Mouse (Mus musculus) Patski (cell line): ENCODE measurements at regions not wholly inside any gene's neighbourhood (a gene's known extent, or its start where the extent isn't known, plus 50 kb on each side); places are given as distances from the start of the nearest gene placed in this dataset.
A peak's percentile ranks its signal among the peaks of the same experiment; 100 is the strongest.

Experiments
- ATAC-seq: fragments of 100-300 bp; one replicate; pipeline ENCODE4 v1.8.0; 2021
- CTCF ChIA-PET: fragments of 350-600 bp; sonication (Branson Sonifier 250); formaldehyde crosslinking; loops from one replicate; lab custom pipeline; 2022; ENCODE audit warnings: inconsistent platforms; lab: Charles Lee
- POLR2A ChIA-PET: fragments of 350-600 bp; sonication (Branson Sonifier 250); formaldehyde crosslinking; loops from one replicate; lab custom pipeline; 2022; ENCODE audit warnings: antibody characterized with exemption, inconsistent platforms; lab: Charles Lee
- DNase-seq: peaks from one replicate; pipeline ENCODE4 v3.0.0-alpha.2; 2011; ENCODE audit warnings: low read depth, low spot score
- H3K27me3 ChIP-seq: fragments of 371-371 bp; one replicate; pipeline ENCODE4 v1.5.1; 2021
- CTCF ChIP-seq: fragments of 100-300 bp; IDR thresholded peaks from one replicate; pipeline ENCODE4 v1.5.1; 2021
- in situ Hi-C: fragments of 300-500 bp; cut with MboI; formaldehyde crosslinking; loops from 3 replicates; pipeline ENCODE4 v1.11.1; 2018; ENCODE audit warnings: low pct_unique_long_range_greater_than_20kb, mixed read lengths

DNA sequence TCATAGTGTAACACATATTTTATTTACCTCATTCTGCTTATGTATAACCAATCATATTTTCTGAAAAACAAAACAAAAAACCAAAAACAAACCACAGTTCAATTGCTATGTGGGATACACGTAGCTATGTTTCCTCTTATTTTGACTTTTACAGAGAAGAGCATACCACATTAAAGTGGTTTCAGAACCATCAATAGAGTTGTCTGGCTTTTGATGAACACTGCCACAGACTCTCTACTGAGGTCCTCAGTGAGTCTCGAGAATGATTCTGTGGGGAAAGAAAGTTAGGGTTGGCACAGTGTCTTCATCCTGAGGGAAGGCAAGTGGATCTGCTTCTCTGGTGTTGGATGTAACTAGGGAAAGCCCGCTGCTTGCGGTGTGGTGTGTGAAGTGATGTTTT, 201.8 kb downstream of the Ankrd50 start:
- ChIA-PET CTCF (interaction anchor here (0.9 to 1.5 kb wide), 7 partner anchors 10 to 104 kb away, joined by 3 to 6 read pairs (median 3); no protein-coding TSS in a partner anchor), POLR2A (interaction anchor here (0.6 kb wide), 1 partner anchor 11 kb away, joined by 3 read pairs; no protein-coding TSS in a partner anchor)
- DNase-seq: no peak
- no peak for TF ChIP-seq CTCF
- no peak for ATAC-seq
- in situ Hi-C loops: no loop called here
- no peaks in the 10 kb centered on the region for H3K27me3 ChIP-seq

DNA sequence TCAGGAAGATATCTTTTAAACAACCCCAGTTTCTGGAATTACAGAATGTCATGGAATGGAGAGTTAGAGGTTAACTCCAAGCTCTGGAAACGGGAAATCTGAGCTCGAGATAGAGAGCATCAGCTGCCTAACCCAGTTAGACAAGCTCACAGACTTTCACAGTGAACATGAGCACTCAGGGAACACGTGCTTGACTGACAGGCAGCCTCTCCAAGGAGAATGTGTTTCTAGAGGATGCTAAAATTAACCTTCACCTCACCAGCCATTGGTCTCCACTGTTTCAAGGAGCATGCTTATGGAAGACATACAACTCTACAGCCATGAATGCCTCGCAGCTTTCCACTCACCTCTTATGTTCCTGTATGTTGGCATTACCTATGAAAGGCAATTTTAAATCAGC, 203.0 kb downstream of the Ankrd50 start:
- no peak for DNase-seq
- TF ChIP-seq CTCF: no peak
- ChIA-PET POLR2A (interaction anchor here (0.6 to 0.7 kb wide), 3 partner anchors 15 to 148 kb away, joined by 3 to 7 read pairs (median 3); no protein-coding TSS in a partner anchor), CTCF (interaction anchor here (0.7 to 2.0 kb wide), 4 partner anchors 17 to 201 kb away, joined by 3 to 7 read pairs (median 3); no protein-coding TSS in a partner anchor)
- no peaks in the 10 kb centered on the region for H3K27me3 ChIP-seq
- in situ Hi-C loops: no loop called here
- ATAC-seq: no peak

DNA sequence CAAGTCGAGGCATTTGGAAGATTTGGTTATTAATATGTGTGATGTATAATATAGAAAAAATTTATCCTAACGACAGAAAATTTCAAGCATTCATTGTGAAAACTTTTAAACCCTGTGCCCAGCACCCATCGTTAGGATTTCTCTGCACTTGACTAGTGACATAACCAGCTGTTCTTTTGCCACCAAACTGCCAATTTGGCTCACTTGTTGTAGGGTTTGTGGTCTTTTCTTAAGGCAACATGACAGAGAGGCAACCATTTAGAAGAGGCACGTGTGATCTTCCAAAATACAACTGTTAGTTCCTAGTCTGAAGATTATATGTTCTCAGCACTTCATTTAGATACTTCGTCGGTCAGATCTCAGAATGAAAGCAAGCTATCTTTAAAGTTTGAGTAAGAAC, 203.8 kb downstream of the Ankrd50 start:
- TF ChIP-seq CTCF: no peak
- no peaks in the 10 kb centered on the region for H3K27me3 ChIP-seq
- in situ Hi-C loops: no loop called here
- ATAC-seq (no peak), DNase-seq (no peak)
- ChIA-PET CTCF (interaction anchor here (2.0 kb wide), 1 partner anchor 54 kb away, joined by 7 read pairs; no protein-coding TSS in a partner anchor), POLR2A (interaction anchor here (0.7 kb wide), 1 partner anchor 16 kb away, joined by 7 read pairs; no protein-coding TSS in a partner anchor)

DNA sequence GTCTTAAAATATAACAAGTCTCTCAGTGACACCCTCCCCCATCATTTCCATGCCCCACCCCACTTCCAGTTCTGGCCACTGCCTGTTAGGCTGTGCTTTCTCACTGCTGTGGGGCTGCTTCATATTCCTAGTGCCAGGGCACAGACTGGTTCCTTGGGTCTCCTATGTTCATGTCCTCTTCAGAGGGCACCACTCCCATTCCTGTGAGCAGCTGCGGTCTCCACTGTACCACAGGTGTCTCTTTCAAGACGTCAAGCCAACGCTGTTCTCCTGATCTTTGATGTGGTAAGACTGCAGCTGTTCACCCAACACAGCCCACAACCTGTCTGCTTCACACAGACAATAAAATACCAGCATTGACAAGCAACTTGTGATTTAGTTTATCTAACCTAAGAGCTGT, 204.5 kb downstream of the Ankrd50 start:
- in situ Hi-C loops: no loop called here
- DNase-seq: no peak

DNA sequence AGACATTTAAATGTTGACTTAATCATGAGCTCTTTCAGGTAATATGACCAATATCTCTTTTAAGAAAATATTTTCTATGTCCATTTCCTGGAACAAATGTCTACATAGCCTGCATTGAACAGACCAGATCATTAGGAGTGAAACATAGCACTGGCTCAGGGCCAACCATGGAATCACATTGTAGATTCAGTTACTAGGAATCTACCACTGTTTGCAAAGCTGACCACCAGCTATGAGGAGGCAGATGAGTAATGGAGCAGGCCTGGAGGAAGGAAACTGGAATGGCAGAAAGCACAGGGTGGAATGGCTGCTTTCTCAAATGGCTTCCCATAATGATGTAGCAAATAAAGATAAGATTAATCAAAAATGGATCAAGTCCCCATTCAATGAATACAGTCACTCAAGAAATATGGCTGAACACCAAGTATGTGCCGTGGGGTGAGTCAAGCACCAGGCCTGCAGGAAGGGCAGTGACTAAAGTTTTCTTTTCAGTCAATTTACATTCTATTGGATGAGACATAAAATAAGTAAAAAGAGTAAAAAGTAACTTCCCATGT, 207.6 kb downstream of the Ankrd50 start:
- H3K27me3 ChIP-seq: no peaks in the 10 kb centered on the region
- peak; percentile 96 for ATAC-seq
- no peak for TF ChIP-seq CTCF
- peak; percentile 95 for DNase-seq
- ChIA-PET CTCF (interaction anchor here (1.2 to 1.3 kb wide), 2 partner anchors 13 to 57 kb away, joined by 3 read pairs; no protein-coding TSS in a partner anchor), POLR2A (no interaction called here)
- in situ Hi-C loops: loop anchor here (5.0 to 10.0 kb wide), 2 partner anchors 105 to 168 kb away; no protein-coding TSS in a partner anchor

More for the DNA sequence above, 204.5 kb downstream of the Ankrd50 start:
- ChIA-PET POLR2A (no interaction called here), CTCF (interaction anchor here (1.0 to 2.0 kb wide), 3 partner anchors 9 to 53 kb away, joined by 3 to 7 read pairs (median 5); no protein-coding TSS in a partner anchor)
- H3K27me3 ChIP-seq: no peaks in the 10 kb centered on the region
- no peak for TF ChIP-seq CTCF
- ATAC-seq: no peak

DNA sequence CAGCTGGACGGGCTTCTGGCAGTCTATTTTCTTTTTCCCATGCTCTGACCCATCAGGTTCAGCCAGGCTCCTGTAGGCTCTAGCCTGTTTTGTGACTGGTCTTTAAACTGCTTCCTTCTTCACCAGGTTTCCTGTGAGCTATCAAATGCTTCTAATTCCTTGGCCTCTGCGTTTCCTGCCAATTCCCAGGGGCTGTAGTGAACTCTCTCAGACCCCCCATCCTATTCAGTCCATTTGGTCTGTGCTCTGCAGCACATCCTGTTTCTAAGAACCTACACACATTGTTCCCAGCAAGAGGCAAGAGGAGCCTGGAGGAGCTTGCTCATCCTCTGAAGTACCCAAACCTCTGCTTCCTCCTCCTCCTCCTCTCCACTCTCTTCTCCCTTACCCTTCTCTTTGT, 209.3 kb downstream of the Ankrd50 start:
- no peak for DNase-seq
- in situ Hi-C loops: loop anchor here (5.0 to 10.0 kb wide), 2 partner anchors 107 to 169 kb away; no protein-coding TSS in a partner anchor
- no peak for TF ChIP-seq CTCF
- H3K27me3 ChIP-seq: no peaks in the 10 kb centered on the region
- ChIA-PET CTCF (interaction anchor here (1.2 kb wide), 1 partner anchor 47 kb away, joined by 3 read pairs; no protein-coding TSS in a partner anchor), POLR2A (no interaction called here)
- no peak for ATAC-seq

DNA sequence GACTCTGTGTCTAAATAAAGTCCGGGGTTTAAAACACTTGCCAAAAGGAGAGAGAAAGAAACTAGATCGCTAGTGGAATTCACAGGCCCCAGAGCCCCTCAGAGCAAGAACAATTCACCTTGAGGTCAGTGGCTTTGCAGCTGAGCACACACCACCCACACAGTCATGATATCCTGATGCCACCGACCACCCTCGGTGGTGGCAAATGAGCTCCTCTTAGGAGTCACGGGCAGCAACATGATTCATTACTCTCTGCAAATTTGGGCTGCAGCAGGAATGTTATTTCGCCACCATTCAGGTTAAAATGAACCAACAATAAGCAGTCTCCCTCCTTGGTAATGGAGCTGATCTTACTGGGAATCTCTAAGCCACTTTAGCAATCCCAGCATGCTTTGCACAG, 213.9 kb downstream of the Ankrd50 start:
- in situ Hi-C loops: loop anchor here (10.0 kb wide), 1 partner anchor 174 kb away; no protein-coding TSS in a partner anchor
- CTCF ChIA-PET: interaction anchor here (0.8 kb wide), 1 partner anchor 15 kb away, joined by 3 read pairs; no protein-coding TSS in a partner anchor
- TF ChIP-seq CTCF: no peak
- no peaks in the 10 kb centered on the region for H3K27me3 ChIP-seq
- DNase-seq: no peak
- POLR2A ChIA-PET: no interaction called here
- ATAC-seq: peak; percentile 64

DNA sequence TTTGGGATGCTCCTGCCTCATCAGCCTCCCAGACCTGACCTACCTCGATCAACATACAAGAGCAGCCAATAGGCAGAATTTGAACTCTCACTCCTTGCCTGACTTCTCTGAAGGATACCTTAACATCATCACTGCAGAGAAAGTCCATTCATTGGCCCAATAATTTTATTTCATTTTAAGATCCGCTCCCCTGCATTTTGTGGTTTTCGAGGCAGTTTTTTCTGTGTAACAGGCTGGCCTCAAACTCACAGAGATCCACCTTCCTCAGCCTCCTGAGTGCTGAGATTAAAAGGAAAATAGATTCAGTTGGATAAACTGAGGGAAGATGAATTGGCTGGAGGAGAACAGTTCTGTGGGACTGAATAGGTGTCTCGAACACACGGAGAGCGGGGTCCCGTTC, 216.4 kb downstream of the Ankrd50 start:
- no peaks in the 10 kb centered on the region for H3K27me3 ChIP-seq
- TF ChIP-seq CTCF: no peak
- ATAC-seq (no peak), DNase-seq (no peak)
- CTCF ChIA-PET: no interaction called here
- POLR2A ChIA-PET: no interaction called here
- in situ Hi-C loops: no loop called here

DNA sequence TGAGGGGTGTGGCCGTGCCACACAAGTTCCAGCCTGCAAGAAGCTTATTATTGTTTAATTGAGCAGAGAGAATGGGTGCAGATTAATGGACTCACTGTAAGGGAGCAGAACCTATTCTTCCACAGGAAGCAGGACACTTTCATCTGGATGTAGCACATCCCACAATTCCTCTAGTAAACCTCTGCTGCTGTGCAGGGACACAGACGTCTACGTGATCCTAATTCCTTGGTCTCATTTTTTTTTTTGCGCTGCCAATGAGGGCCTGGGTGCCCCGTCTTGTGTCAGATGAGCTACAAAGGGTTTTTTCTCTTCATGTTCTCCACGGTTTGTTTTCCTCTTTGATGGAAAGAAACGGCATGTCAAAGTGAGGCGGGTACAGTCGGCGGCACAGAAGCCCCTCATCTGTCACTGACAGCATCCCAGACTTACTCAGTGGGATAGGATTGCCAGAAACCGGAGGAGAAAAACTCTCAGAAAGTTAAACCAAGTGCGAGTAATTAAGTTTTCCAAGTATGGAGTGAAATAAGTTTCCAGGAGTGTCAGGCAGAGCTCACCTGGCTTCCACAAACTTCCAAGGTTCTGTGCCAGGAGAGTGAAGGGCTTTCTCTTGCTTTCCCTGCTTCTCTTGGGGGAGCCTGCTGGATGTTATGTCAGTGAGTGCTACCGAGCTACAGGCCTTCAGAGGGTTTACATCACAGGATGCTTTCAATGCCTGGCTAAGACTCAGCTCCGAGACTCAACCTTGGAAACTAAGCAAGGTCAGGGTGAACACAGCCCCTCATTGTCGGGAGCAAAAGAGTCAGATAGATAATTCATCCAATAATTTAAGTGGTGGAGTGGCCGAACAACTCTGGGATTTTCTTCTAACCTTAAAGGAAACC, 221.1 kb downstream of the Ankrd50 start:
- ATAC-seq: no peak
- no peaks in the 10 kb centered on the region for H3K27me3 ChIP-seq
- POLR2A ChIA-PET: no interaction called here
- in situ Hi-C loops: no loop called here
- no peak for DNase-seq
- CTCF ChIA-PET: interaction anchor here (0.9 to 1.2 kb wide), 3 partner anchors 9 to 585 kb away, joined by 3 to 5 read pairs (median 3); no protein-coding TSS in a partner anchor
- TF ChIP-seq CTCF: no peak
